38 mouse cellular contexts compared by ENCODE assay signal in the genomic region with DNA sequence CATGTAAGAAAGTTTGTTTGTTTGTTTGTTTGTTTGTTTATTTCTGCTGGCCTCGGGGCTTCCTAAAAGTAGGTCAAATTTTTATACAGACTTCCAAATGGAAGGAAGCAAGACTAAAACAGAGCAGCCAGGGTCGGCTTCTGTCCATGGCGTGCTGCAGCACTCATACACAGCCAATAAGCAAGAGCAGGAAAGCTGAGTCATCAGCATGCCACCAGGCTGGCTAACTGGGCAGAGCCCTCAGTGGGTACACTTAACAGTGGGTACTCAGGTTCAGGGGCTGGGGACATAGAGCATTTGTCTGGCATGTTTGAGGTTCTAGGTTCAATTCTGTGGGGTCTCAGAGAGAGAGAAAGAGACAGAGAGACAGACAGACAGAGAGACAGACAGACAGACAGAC. TPM values are rescaled to one million over a fixed set of nuclear protein-coding genes. Genes with fewer than 3 reads are reported as not detected.
DNase-seq lines count a peak whose midpoint lies in the region; TF ChIP-seq lines count a peak whose summit lies in the region.
"Had no signal": no experiment of that assay in that cellular context is flagged by ENCODE, and none has a peak within 500 bp of the region (broad histone marks: within the 10 kb centered on the region; RNA-seq: fewer than 3 reads in every experiment).

No protein-coding gene starts in this region.

- no peak overlapping the region for H3ac ChIP-seq in myocyte (ENCODE audit: control insufficient read depth, insufficient read length)

- H3K79me2 ChIP-seq in myocyte (ENCODE audit: control insufficient read depth, insufficient read depth), result no peaks in the 10 kb centered on the region

- H3K27me3 ChIP-seq in myocyte (ENCODE audit: control insufficient read depth, insufficient read depth, insufficient read length), result no peaks in the 10 kb centered on the region
- H3K27me3 ChIP-seq: embryonic facial prominence, embryonic 12.5 days; forebrain, embryonic 15.5 days; heart, embryonic 15.5 days; hindbrain, embryonic 15.5 days; kidney, embryonic 15.5 days; limb, embryonic 13.5 days; lung, embryonic 15.5 days; neural tube, embryonic 15.5 days had no signal

- no peaks in the 10 kb centered on the region for H3K36me3 ChIP-seq in myocyte (ENCODE audit: control insufficient read depth, insufficient read depth)
- H3K36me3 ChIP-seq: embryonic facial prominence, embryonic 12.5 days; forebrain, embryonic 10.5 days; forebrain, embryonic 15.5 days; G1E; heart, embryonic 10.5 days; heart, embryonic 15.5 days; hindbrain, embryonic 15.5 days; kidney, embryonic 15.5 days; limb, embryonic 13.5 days; lung, embryonic 15.5 days; neural tube, embryonic 15.5 days had no signal

- peak overlapping the region; percentile 58 for H3K4me2 ChIP-seq in myocyte (ENCODE audit: low read depth)
- H3K4me2 ChIP-seq: embryonic facial prominence, embryonic 12.5 days; forebrain, embryonic 15.5 days; heart, embryonic 15.5 days; hindbrain, embryonic 15.5 days; kidney, embryonic 15.5 days; limb, embryonic 13.5 days; liver, embryonic 11.5 days; lung, embryonic 15.5 days; neural tube, embryonic 15.5 days had no signal

- peak; percentile 22 for DNase-seq in adrenal gland, postnatal 25 days
- DNase-seq in adrenal gland, adult 8-10 months, result no peak
- DNase-seq in 3T3-L1 (ENCODE audit: low read depth, low spot score) (peak; percentile 67), NIH3T3 (ENCODE audit: low read depth) (peak; percentile 46)
- no peak for DNase-seq in ovary, adult 18-20 months (ENCODE audit: low spot score)
- no peak for DNase-seq in spleen, postnatal 10 days (ENCODE audit: low spot score in 2 of 2)
- DNase-seq: B cell, adult 2 months; cerebellum, adult 11-12 months; cerebellum, adult 9-11 months; embryo, embryonic 11 days; heart, postnatal 4 days; kidney, adult 11 months; kidney, postnatal 25 days; midbrain, embryonic 14.5 days; spleen, adult 18-20 months; thymus, adult 2 months; thymus, postnatal 36 days had no signal

- no peak overlapping the region for H3K4me3 ChIP-seq in myocyte
- H3K4me3 ChIP-seq: embryonic facial prominence, embryonic 12.5 days; forebrain, embryonic 10.5 days; forebrain, embryonic 15.5 days; heart, embryonic 10.5 days; heart, embryonic 15.5 days; hindbrain, embryonic 15.5 days; kidney, embryonic 15.5 days; limb, embryonic 13.5 days; lung, embryonic 15.5 days; neural tube, embryonic 15.5 days had no signal

- TF ChIP-seq POLR2A in myocyte (IDR thresholded peaks at IDR 0.05; ENCODE audit: insufficient read length, low read depth), result no peak

TF ChIP-seq in myocyte, 11 proteins besides CTCF, POLR2A, EP300 and RAD21:
- no peak for TF ChIP-seq MYOD1 (IDR thresholded peaks at IDR 0.05; ENCODE audit: control insufficient read depth in 1 of 3, insufficient read length in 2 of 3, low read depth in 2 of 3)
- TF ChIP-seq TCF12 (IDR thresholded peaks at IDR 0.05; ENCODE audit: insufficient read depth, poor library complexity, severe bottlenecking), result no peak
- no peak for TF ChIP-seq MAX (IDR thresholded peaks at IDR 0.05; ENCODE audit: low read depth)
- TF ChIP-seq POLR2AphosphoS2 (IDR thresholded peaks at IDR 0.05; ENCODE audit: insufficient read length, low read depth), result no peak
- TF ChIP-seq E2F4 (IDR thresholded peaks at IDR 0.05; ENCODE audit: insufficient read depth), result no peak
- TF ChIP-seq SRF (IDR thresholded peaks at IDR 0.05; ENCODE audit: control insufficient read depth, insufficient read length, low read depth), result no peak
- TF ChIP-seq MYOG (IDR thresholded peaks at IDR 0.05; ENCODE audit: control insufficient read depth in 1 of 3, insufficient read depth in 1 of 3, insufficient read length in 2 of 3, low read depth in 2 of 3), result no peak
- no peak for TF ChIP-seq TCF3 (IDR thresholded peaks at IDR 0.05; ENCODE audit: insufficient read length, low read depth)
- TF ChIP-seq REST (IDR thresholded peaks at IDR 0.05; ENCODE audit: insufficient read depth, insufficient read length), result no peak
- no peak for TF ChIP-seq CEBPB (IDR thresholded peaks at IDR 0.05; ENCODE audit: insufficient read depth, poor library complexity, severe bottlenecking)
- no peak for TF ChIP-seq USF1 (IDR thresholded peaks at IDR 0.05; ENCODE audit: low read depth)
TF ChIP-seq in myocyte: peak in this region for 0.

RNA-seq across cellular contexts. Expression of a gene that starts 47.3 kb away (rescaled TPM):
- not detected in 2 replicates for total RNA-seq in adrenal gland, postnatal 25 days (2021)
- total RNA-seq in adrenal gland, adult 8-10 months (2022), result not detected
- polyA plus RNA-seq in myocyte (2012; fragmentation: generic; extraction: Trizol), result 0.30 TPM
- total RNA-seq: G1E; gastrocnemius, adult 8-10 months; layer of hippocampus, adult 18-20 months; layer of hippocampus, postnatal 25 days; left cerebral cortex, adult 8-10 months; left cerebral cortex, postnatal 36 days; megakaryocyte, adult 5-6 weeks; monocyte, adult 5-6 weeks had no signal
- polyA plus RNA-seq: embryonic facial prominence, embryonic 12.5 days; forebrain, embryonic 10.5 days; forebrain, embryonic 15.5 days; G1E; heart, embryonic 10.5 days; heart, embryonic 15.5 days; hindbrain, embryonic 15.5 days; kidney, embryonic 15.5 days; limb, embryonic 13.5 days; liver, embryonic 11.5 days; liver, embryonic 16.5 days; lung, embryonic 15.5 days; midbrain, embryonic 14.5 days; neural tube, embryonic 15.5 days had no signal

Comparison
In these comparisons a context has a peak if more than half of its experiments do, and no peak if none do; other contexts are left out.
1. DNase-seq: peak in adrenal gland, postnatal 25 days (single experiment), 3T3-L1 (single experiment) and NIH3T3 (single experiment); none in adrenal gland, adult 8-10 months (single experiment), ovary, adult 18-20 months (single experiment) and spleen, postnatal 10 days (0 of 2).